Mouse (Mus musculus): Measurements from ENCODE around the gene Maml2. TPM values are rescaled to one million over a fixed set of nuclear protein-coding genes. Genes with fewer than 3 reads are reported as not detected.

Maml2 gene
- polyA plus RNA-seq, 2 experiments from 2014 or later: 30.9 to 36.6 TPM

- peak; percentile 97 for ATAC-seq
These were observed 238.9 kb downstream of the Maml2 start for GRCm38 (mm10) chr9:13536419-13537261.

- ATAC-seq: no peak
These were observed 240.4 kb downstream of the Maml2 start for GRCm38 (mm10) chr9:13538200-13538599.

- ATAC-seq: no peak
These were observed 241.8 kb downstream of the Maml2 start for GRCm38 (mm10) chr9:13539535-13539934.

- no peak for ATAC-seq
These were observed 242.5 kb downstream of the Maml2 start for GRCm38 (mm10) chr9:13540227-13540626.

- no peak for ATAC-seq
These were observed 243.0 kb downstream of the Maml2 start for GRCm38 (mm10) chr9:13540781-13541180.

- ATAC-seq: no peak
These were observed 245.4 kb downstream of the Maml2 start for GRCm38 (mm10) chr9:13543167-13543566.

- ATAC-seq: no peak
These were observed 246.4 kb downstream of the Maml2 start for GRCm38 (mm10) chr9:13544133-13544532.

GRCm38 (mm10) chr9:13545726-13546125 is 248.0 kb downstream of the Maml2 start:
- ATAC-seq: no peak

GRCm38 (mm10) chr9:13549911-13550310 is 252.2 kb downstream of the Maml2 start:
- no peak for ATAC-seq

- ATAC-seq: no peak
These were observed 254.8 kb downstream of the Maml2 start for GRCm38 (mm10) chr9:13552380-13553052.

GRCm38 (mm10) chr9:13554773-13555172 is 257.0 kb downstream of the Maml2 start:
- ATAC-seq: peak; percentile 92

- no peak for ATAC-seq
These were observed 258.3 kb downstream of the Maml2 start for GRCm38 (mm10) chr9:13555973-13556481.

- no peak for ATAC-seq
These were observed 258.9 kb downstream of the Maml2 start for GRCm38 (mm10) chr9:13556696-13557095.

GRCm38 (mm10) chr9:13558811-13559372 is 261.1 kb downstream of the Maml2 start:
- no peak for ATAC-seq

- no peak for ATAC-seq
These were observed 262.9 kb downstream of the Maml2 start for GRCm38 (mm10) chr9:13560651-13561050.

GRCm38 (mm10) chr9:13561335-13561734 is 263.6 kb downstream of the Maml2 start:
- no peak for ATAC-seq

GRCm38 (mm10) chr9:13563475-13564414 is 266.0 kb downstream of the Maml2 start:
- peak; percentile 33 for ATAC-seq

GRCm38 (mm10) chr9:13565343-13566019 is 267.7 kb downstream of the Maml2 start:
- peak; percentile 56 for ATAC-seq

GRCm38 (mm10) chr9:13566154-13566885 is 268.6 kb downstream of the Maml2 start:
- no peak for ATAC-seq

- ATAC-seq: no peak
These were observed 271.3 kb downstream of the Maml2 start for GRCm38 (mm10) chr9:13569023-13569422.

- no peak for ATAC-seq
These were observed 275.1 kb downstream of the Maml2 start for GRCm38 (mm10) chr9:13572847-13573246.

All from CD4-positive, CD25-positive, alpha-beta regulatory T cell, adult 4 months (primary cell).